Mouse (Mus musculus): ENCODE data around the gene Lrch1.

DNA sequence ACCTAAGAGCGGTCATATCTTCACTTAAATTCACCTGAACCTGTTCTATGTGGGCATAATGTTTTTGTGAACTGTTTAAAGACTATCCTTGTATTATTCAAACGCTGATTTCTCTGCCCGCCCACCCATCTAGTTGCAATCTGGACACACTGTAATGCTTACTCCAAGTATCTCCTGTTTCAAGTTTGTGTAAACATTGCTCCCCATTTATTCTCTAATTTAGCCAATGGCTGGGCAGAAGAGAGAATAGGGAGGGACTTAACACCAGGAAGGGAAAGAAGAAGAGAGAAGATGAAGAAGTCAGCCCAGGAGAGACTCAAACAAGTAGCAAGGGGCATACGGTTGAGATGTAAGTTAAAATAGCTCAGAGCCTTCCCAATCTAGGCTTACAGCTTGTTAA is 31.0 kb downstream of the Lrch1 start:
- TF ChIP-seq POLR2A (IDR thresholded peaks at IDR 0.05; ENCODE audit: low read depth, low read length) (no peak), CTCF (IDR thresholded peaks at IDR 0.05; ENCODE audit: extremely low read depth, insufficient read depth, insufficient read length, insufficient replicate concordance) (no peak)
